Mouse (Mus musculus): Measurements from ENCODE around the gene Gm15080.
"Not testable (repeated sequence)": the region's sequence is repeated elsewhere in the genome, so short reads cannot be mapped to it uniquely, and the experiment has no call there.

Gm15080 gene

DNA sequence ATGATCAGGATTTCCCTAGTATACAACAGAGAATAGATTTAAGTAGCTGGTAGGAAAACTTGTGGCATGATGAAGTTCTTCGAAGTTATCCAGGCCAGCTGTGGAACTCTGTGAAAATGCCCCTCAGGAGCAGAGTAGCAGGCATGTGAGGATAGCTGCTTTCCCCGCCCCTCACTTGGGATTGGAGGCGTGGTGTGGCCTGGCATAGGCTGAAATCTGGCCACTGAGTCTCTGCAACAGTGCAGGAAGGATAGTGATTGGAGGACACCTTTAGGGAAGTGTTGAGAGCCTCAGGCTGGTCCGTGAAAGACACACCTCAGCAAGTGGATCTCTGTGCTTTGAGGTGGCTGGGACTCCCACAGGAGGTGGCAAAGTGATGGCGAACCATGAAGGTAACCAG is at the start of gene Gm15080:
Gene Gm15080 (plus strand): TSS at position 301 of the 400 bp plus-strand sequence.
- not testable (repeated sequence) for ATAC-seq (ENCODE audit: low TSS enrichment)
